Mouse (Mus musculus) MEL (cell line): ENCODE measurements at regions not wholly inside any gene's neighbourhood (a gene's known extent, or its start where the extent isn't known, plus 50 kb on each side); places are given as distances from the start of the nearest gene placed in this dataset.
"Not testable (repeated sequence)": the region's sequence is repeated elsewhere in the genome, so short reads cannot be mapped to it uniquely, and the experiment has no call there.

ENCODE experiments used
- DNase-seq: peaks from one replicate; pipeline ENCODE4 v3.0.0; 2011; ENCODE audit warnings: low read depth, low spot score
- H3K27ac ChIP-seq: 2 replicates; pipeline ENCODE4 v1.5.1; 2012; ENCODE audit warnings: low read depth, mild to moderate bottlenecking, control low read depth, low read length, moderate library complexity; ENCODE audit not compliant: control insufficient read depth
- H3K27me3 ChIP-seq, 2 experiments: fragments of 150-350 bp in 1 of 2; sonication (generic) in 1 of 2; 2 replicates each; pipeline ENCODE4 v1.6.1; 2012; ENCODE audit warnings: low read length in 2 of 2, mild to moderate bottlenecking in 2 of 2, improper control_type of control experiment in 1 of 2, moderate library complexity in 1 of 2; ENCODE audit not compliant: insufficient read depth in 2 of 2, control insufficient read depth in 1 of 2
- H3K36me3 ChIP-seq, 2 experiments: 2 replicates each; pipeline ENCODE4 v1.6.1; 2012 to 2014; ENCODE audit warnings: low read length in 2 of 2, improper control_type of control experiment in 1 of 2, inconsistent platforms in 1 of 2, mild to moderate bottlenecking in 1 of 2; ENCODE audit not compliant: insufficient read depth in 2 of 2, control insufficient read depth in 1 of 2
- H3K4me1 ChIP-seq, 2 experiments: fragments of 150-350 bp in 1 of 2; sonication (generic) in 1 of 2; 2 replicates each; pipeline ENCODE4 v1.6.1; 2012; ENCODE audit warnings: low read length in 2 of 2, improper control_type of control experiment in 1 of 2, mild to moderate bottlenecking in 1 of 2; ENCODE audit not compliant: insufficient read depth in 2 of 2, control insufficient read depth in 1 of 2
- H3K4me3 ChIP-seq, 2 experiments: fragments of 150-350 bp in 1 of 2; sonication (generic) in 1 of 2; 2 replicates each; pipeline ENCODE4 v1.5.1; 2012; ENCODE audit warnings: low read depth in 2 of 2, low read length in 2 of 2, mild to moderate bottlenecking in 2 of 2, moderate library complexity in 2 of 2, control low read depth in 1 of 2, improper control_type of control experiment in 1 of 2; ENCODE audit not compliant: control insufficient read depth in 1 of 2, insufficient read depth in 1 of 2
- H3K79me2 ChIP-seq: 2 replicates; pipeline ENCODE4 v1.6.1; 2012; ENCODE audit warnings: mild to moderate bottlenecking, low read length, moderate library complexity; ENCODE audit not compliant: control insufficient read depth, poor library complexity, insufficient read depth
- H3K9ac ChIP-seq: 2 replicates; pipeline ENCODE4 v1.6.1; 2012; ENCODE audit warnings: low read depth, mild to moderate bottlenecking, control low read depth, low read length, moderate library complexity; ENCODE audit not compliant: control insufficient read depth, poor library complexity, severe bottlenecking
- H3K9me3 ChIP-seq: fragments of 150-350 bp; sonication (generic); replicated peaks from 2 replicates; pipeline ENCODE4 v1.6.1; 2012; ENCODE audit warnings: mild to moderate bottlenecking, low read length, improper control_type of control experiment, moderate library complexity; ENCODE audit not compliant: insufficient read depth
- BHLHE40 ChIP-seq: IDR thresholded peaks from 2 replicates; pipeline ENCODE4 v1.6.1; 2012; ENCODE audit warnings: low read depth, mild to moderate bottlenecking, inconsistent platforms, low read length, improper control_type of control experiment, borderline replicate concordance
- CHD2 ChIP-seq: IDR thresholded peaks from 2 replicates; pipeline ENCODE4 v1.6.1; 2011; ENCODE audit warnings: low read length, improper control_type of control experiment
- ELF1 ChIP-seq: IDR thresholded peaks from 2 replicates; pipeline ENCODE4 v1.6.1; 2014; ENCODE audit warnings: low read depth, mild to moderate bottlenecking, inconsistent platforms, low read length, improper control_type of control experiment, moderate library complexity
- EP300 ChIP-seq, 2 experiments: IDR thresholded peaks; 2 replicates each; pipeline ENCODE4 v1.6.1; 2011; ENCODE audit warnings: improper control_type of control experiment in 2 of 2, low read length in 2 of 2, low read depth in 1 of 2, mild to moderate bottlenecking in 1 of 2
- ETS1 ChIP-seq: IDR thresholded peaks from 2 replicates; pipeline ENCODE4 v1.6.1; 2012; ENCODE audit warnings: low read depth, mild to moderate bottlenecking, inconsistent platforms, low read length, improper control_type of control experiment, moderate library complexity
- GATA1 ChIP-seq: IDR thresholded peaks from 2 replicates; pipeline ENCODE4 v1.6.1; 2011; ENCODE audit warnings: low read depth, low read length, improper control_type of control experiment
- MAX ChIP-seq: IDR thresholded peaks from 2 replicates; pipeline ENCODE4 v1.6.1; 2011; ENCODE audit warnings: low read length, improper control_type of control experiment
- MYB ChIP-seq: IDR thresholded peaks from 2 replicates; pipeline ENCODE4 v1.6.1; 2011; ENCODE audit warnings: mild to moderate bottlenecking, low read depth, low read length, improper control_type of control experiment
- MYC ChIP-seq: IDR thresholded peaks from 2 replicates; pipeline ENCODE4 v1.6.1; 2011; ENCODE audit warnings: low read depth, mild to moderate bottlenecking, low read length, improper control_type of control experiment, moderate library complexity
- POLR2A ChIP-seq, 2 experiments: IDR thresholded peaks; 2 replicates each; pipeline ENCODE4 v1.6.1; 2011 to 2012; ENCODE audit warnings: low read length in 2 of 2, mild to moderate bottlenecking in 2 of 2, control low read depth in 1 of 2, improper control_type of control experiment in 1 of 2, low read depth in 1 of 2, moderate library complexity in 1 of 2; ENCODE audit not compliant: control insufficient read depth in 1 of 2, insufficient read depth in 1 of 2, poor library complexity in 1 of 2
- RCOR1 ChIP-seq: IDR thresholded peaks from 2 replicates; pipeline ENCODE4 v1.6.1; 2012; ENCODE audit warnings: low read depth, mild to moderate bottlenecking, inconsistent platforms, low read length, improper control_type of control experiment
- SMC3 ChIP-seq: IDR thresholded peaks from 2 replicates; pipeline ENCODE4 v1.6.1; 2011; ENCODE audit warnings: low read depth, low read length, improper control_type of control experiment
- USF1 ChIP-seq: IDR thresholded peaks from 2 replicates; pipeline ENCODE4 v1.6.1; 2014; ENCODE audit warnings: low read depth, mild to moderate bottlenecking, inconsistent platforms, low read length, improper control_type of control experiment, moderate library complexity
- ZKSCAN1 ChIP-seq: IDR thresholded peaks from 2 replicates; pipeline ENCODE4 v1.6.1; 2012; ENCODE audit warnings: low read depth, mild to moderate bottlenecking, inconsistent platforms, low read length, improper control_type of control experiment, moderate library complexity

DNA sequence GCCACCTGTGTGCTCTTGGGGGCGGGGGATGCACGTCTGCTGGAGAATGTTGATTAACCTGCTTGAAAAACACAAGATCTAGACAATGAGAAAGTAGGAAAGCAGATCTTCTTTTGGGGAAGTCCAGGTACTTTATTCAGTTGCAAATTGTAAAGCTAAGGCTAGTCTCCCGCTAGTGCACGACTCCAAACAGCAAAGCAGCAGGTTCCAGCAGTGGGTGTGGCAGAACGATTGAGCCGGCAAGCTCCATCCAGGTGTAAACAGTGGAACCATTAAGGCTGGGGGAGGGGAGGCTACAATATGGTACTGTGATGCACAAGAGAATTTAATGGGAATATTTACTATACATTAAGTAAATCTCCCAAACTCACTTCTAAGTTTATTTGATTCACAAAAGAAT, 448.6 kb upstream of the Cobl start:
- not testable (repeated sequence) for H3K9ac ChIP-seq, H3K79me2 ChIP-seq, H3K27me3 ChIP-seq, H3K9me3 ChIP-seq, H3K27ac ChIP-seq, H3K4me1 ChIP-seq, H3K4me3 ChIP-seq, H3K36me3 ChIP-seq, DNase-seq

DNA sequence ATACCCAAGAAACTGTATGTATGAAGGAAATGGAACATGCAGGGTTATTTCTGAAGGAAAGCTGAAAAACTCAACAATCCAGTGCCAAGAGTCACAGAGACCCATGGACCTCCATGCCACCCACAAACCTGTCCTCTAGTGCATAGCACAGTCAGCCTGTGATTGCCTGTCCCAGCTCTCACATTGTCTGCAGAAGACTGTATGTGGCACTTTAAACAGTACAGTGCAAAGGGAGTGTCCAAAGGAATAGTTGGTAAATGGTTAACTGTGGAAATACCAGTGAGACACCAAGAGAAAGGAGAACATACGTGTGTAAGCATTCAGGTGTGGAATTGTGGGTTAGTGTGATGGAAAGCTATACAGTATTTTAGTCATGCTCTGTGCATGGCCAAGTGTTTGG, 409.0 kb upstream of the Cobl start:
- H3K9ac ChIP-seq, result no peak overlapping the region
- no peaks in the 10 kb centered on the region for H3K9me3 ChIP-seq
- no peaks in the 10 kb centered on the region for H3K27me3 ChIP-seq
- DNase-seq, result no peak
- no peak overlapping the region for H3K4me3 ChIP-seq
- no peak for TF ChIP-seq ZKSCAN1
- no peak for TF ChIP-seq EP300 (IDR thresholded peaks at IDR 0.05; ENCODE audit: low read depth in 1 of 2, low read length in 2 of 2)
- TF ChIP-seq RCOR1, result no peak
- TF ChIP-seq GATA1, result no peak
- no peak for TF ChIP-seq ELF1
- no peak for TF ChIP-seq MAX
- no peak for TF ChIP-seq POLR2A (IDR thresholded peaks at IDR 0.05; ENCODE audit: control insufficient read depth in 1 of 2, insufficient read depth in 1 of 2, low read depth in 1 of 2, low read length in 2 of 2, poor library complexity in 1 of 2)
- H3K79me2 ChIP-seq, result no peaks in the 10 kb centered on the region
- no peaks in the 10 kb centered on the region for H3K4me1 ChIP-seq
- no peak overlapping the region for H3K27ac ChIP-seq
- H3K36me3 ChIP-seq, result no peaks in the 10 kb centered on the region

DNA sequence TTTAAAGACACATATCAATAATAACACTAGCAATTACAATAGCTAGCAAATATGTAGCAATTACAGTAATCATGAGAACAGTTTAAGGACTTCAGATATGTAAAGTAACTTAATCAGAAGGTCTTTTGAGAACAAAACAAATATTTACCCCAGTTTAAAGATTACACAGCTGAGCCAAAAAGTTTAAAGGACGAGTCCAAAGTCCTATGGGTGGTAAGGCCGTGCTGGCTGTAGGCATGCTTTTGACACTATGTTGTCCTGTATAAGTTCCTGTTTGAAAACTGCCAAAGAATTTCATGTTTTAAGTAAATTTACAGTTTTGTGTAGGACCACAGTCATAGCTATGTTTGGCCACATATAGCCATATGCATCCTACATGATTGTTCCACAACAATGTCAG, 408.0 kb upstream of the Cobl start:
- no peaks in the 10 kb centered on the region for H3K36me3 ChIP-seq
- no peaks in the 10 kb centered on the region for H3K9me3 ChIP-seq
- H3K9ac ChIP-seq, result no peak overlapping the region
- H3K27me3 ChIP-seq, result no peaks in the 10 kb centered on the region
- no peak overlapping the region for H3K4me3 ChIP-seq
- H3K79me2 ChIP-seq, result no peaks in the 10 kb centered on the region
- DNase-seq, result no peak
- no peak overlapping the region for H3K27ac ChIP-seq
- TF ChIP-seq RCOR1 (no peak), EP300 (IDR thresholded peaks at IDR 0.05; ENCODE audit: low read depth in 1 of 2, low read length in 2 of 2) (no peak), MYB (no peak), POLR2A (IDR thresholded peaks at IDR 0.05; ENCODE audit: control insufficient read depth in 1 of 2, insufficient read depth in 1 of 2, low read depth in 1 of 2, low read length in 2 of 2, poor library complexity in 1 of 2) (no peak), BHLHE40 (no peak), MYC (no peak), SMC3 (no peak), ETS1 (no peak), USF1 (no peak), ELF1 (no peak), CHD2 (no peak)
- H3K4me1 ChIP-seq, result no peaks in the 10 kb centered on the region
